Mouse (Mus musculus) embryonic fibroblast, embryonic 13.5 days (primary cell): ENCODE measurements around the gene Cchcr1.

Experiments
- CTCF ChIP-seq: IDR thresholded peaks from 2 replicates; pipeline ENCODE4 v1.5.1; 2011; ENCODE audit warnings: mild to moderate bottlenecking, control low read depth, low read length, moderate library complexity, borderline replicate concordance; ENCODE audit not compliant: insufficient read depth
- POLR2A ChIP-seq: IDR thresholded peaks from 2 replicates; pipeline ENCODE4 v1.6.1; 2011; ENCODE audit warnings: low read depth, mild to moderate bottlenecking, control low read depth, low read length, moderate library complexity

DNA sequence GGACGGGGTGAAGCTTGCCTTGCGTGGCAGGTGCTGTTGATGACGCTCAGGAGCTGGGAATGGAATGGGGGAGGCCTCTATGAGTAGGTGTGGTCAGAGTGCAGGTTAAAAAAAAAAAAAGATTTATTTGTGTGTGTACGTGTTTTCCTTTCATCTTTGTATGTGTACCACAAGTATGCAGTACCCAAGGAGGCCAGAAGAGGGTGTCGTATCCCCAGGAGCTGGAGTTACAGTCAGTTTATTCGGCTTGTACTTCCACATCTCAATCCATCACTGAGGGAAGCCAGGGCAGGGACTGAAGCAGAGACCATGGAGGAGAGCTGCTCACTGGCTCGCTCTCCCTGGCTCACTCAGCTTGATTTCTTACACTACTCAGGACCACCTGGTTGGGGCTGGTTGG is 54.6 kb downstream of the Cchcr1 start:
- no peak for TF ChIP-seq CTCF
- TF ChIP-seq POLR2A, result no peak
